Mouse (Mus musculus): Measurements from ENCODE around the gene Fbxw8.

Fbxw8 gene

DNA sequence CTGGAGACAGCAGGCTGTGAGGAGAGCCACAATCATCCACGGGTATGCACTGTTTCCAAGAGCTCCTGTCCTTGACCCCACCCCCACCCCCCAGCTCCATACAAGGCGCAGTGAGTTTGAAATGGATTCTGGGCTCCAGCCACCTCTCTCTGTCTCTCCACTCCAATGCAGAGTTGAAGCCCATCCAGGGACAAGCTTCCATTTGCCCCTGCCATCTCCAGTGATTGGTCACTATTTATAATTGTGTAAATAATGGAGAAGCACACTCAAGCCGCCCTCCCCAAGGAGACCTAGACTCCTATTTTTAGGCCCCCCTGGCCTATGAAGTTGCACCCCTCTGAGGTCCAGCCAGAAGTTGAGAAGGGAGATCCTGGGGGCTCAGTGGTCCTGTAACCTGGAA, 132.2 kb downstream of the Fbxw8 start:
- no peak for DNase-seq (ENCODE audit: low spot score in 2 of 2)

- DNase-seq (ENCODE audit: low spot score in 2 of 2) = no peak
These were observed 135.4 kb downstream of the Fbxw8 start for GRCm38 (mm10) chr5:118019905-118020304.

- DNase-seq (ENCODE audit: low spot score in 2 of 2) = no peak
These were observed 137.7 kb downstream of the Fbxw8 start for GRCm38 (mm10) chr5:118017527-118017926.

- DNase-seq (ENCODE audit: low spot score in 2 of 2) = no peak
These were observed 139.6 kb downstream of the Fbxw8 start for GRCm38 (mm10) chr5:118015669-118016068.

- no peak for DNase-seq (ENCODE audit: low spot score in 2 of 2)
These were observed 140.2 kb downstream of the Fbxw8 start for GRCm38 (mm10) chr5:118015028-118015427.
